Mouse (Mus musculus) embryonic facial prominence, embryonic 15.5 days (tissue): Measurements from ENCODE around the gene Zfp811. TPM values are rescaled to one million over a fixed set of nuclear protein-coding genes. Genes with fewer than 3 reads are reported as not detected.

Source experiments
- ATAC-seq: fragments of 200-750 bp; cut with Nextera tagmentation; 2 replicates; pipeline ENCODE4 v1.8.0; 2017; ENCODE audit warnings: low read depth, moderate TSS enrichment; ENCODE audit not compliant: insufficient number of reproducible peaks, low FRiP score, low TSS enrichment
- H3K27ac ChIP-seq: fragments of 300-500 bp; sonication (generic); replicated peaks from 2 replicates; pipeline ENCODE4 v1.5.1; 2015; ENCODE audit warnings: mild to moderate bottlenecking, inconsistent platforms
- H3K27me3 ChIP-seq: fragments of 300-500 bp; sonication (generic); 2 replicates; pipeline ENCODE4 v1.6.1; 2015; ENCODE audit warnings: inconsistent platforms
- H3K36me3 ChIP-seq: fragments of 300-500 bp; sonication (generic); 2 replicates; pipeline ENCODE4 v1.6.1; 2015; ENCODE audit warnings: mild to moderate bottlenecking, inconsistent platforms
- H3K4me1 ChIP-seq: fragments of 300-500 bp; sonication (generic); 2 replicates; pipeline ENCODE4 v1.6.1; 2015; ENCODE audit warnings: inconsistent platforms
- H3K4me2 ChIP-seq: fragments of 300-500 bp; sonication (generic); replicated peaks from 2 replicates; pipeline ENCODE4 v1.6.1; 2015; ENCODE audit warnings: mild to moderate bottlenecking, inconsistent platforms
- H3K4me3 ChIP-seq: fragments of 300-500 bp; sonication (generic); replicated peaks from 2 replicates; pipeline ENCODE4 v1.5.1; 2015; ENCODE audit warnings: mild to moderate bottlenecking, inconsistent platforms
- H3K9ac ChIP-seq: fragments of 300-500 bp; sonication (generic); 2 replicates; pipeline ENCODE4 v1.6.1; 2015; ENCODE audit warnings: inconsistent platforms
- H3K9me3 ChIP-seq: fragments of 300-500 bp; sonication (generic); replicated peaks from 2 replicates; pipeline ENCODE4 v1.6.1; 2016; ENCODE audit warnings: inconsistent platforms
- WGBS: fragments of 180-500 bp; shearing (Covaris S2); methylation state at CpG from one replicate; pipeline ENCODE4 v1.1.7; 2015; 5-methylcytosine and 5-hydroxymethylcytosine counted together
- polyA plus RNA-seq: library from polyadenylated mRNA; unstranded; fragments of >200 nt; fragmentation: Nextera tagmentation; extraction: Ambion mirVana; gene quantifications from 2 replicates; pipeline ENCODE4 v1.2.1, GENCODE M21; 2015

Zfp811 gene
- polyA plus RNA-seq, 1 experiment from 2014 or later, result 3.8 TPM

DNA sequence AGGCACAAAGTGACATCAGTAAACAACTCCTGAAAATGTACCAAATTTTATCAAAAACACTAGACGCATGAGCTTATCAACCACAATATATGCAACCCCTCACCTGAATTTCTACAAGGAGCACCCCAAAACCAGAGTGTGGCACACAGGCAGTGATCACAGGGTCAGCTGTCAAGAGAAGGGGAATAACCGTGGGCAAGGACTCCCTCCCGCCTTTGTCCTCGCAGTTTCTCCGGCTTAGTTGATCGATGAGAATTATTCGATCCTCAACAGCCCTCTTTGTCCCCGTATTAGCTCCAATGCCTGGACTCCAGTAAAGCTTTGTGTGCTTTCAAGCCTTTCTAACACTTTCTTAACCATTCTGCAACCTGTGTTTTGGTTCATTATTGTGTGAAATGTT, 810 bp downstream of the Zfp811 start:
- WGBS, result 6% methylated on average over 8 of the region's 8 CpGs
- Histone ChIP-seq H3K27me3 (no peaks in the 10 kb centered on the region), H3K4me2 (peak overlapping the region; percentile 69), H3K4me1 (peaks cover 9% of the 10 kb centered on the region; the same call in 1 of the 2 replicates), H3K27ac (no peak overlapping the region), H3K9ac (peak overlapping the region; percentile 33; the same call in 1 of the 2 replicates), H3K9me3 (no peaks in the 10 kb centered on the region), H3K4me3 (peak overlapping the region; percentile 55), H3K36me3 (no peaks in the 10 kb centered on the region)
- no peak for ATAC-seq

DNA sequence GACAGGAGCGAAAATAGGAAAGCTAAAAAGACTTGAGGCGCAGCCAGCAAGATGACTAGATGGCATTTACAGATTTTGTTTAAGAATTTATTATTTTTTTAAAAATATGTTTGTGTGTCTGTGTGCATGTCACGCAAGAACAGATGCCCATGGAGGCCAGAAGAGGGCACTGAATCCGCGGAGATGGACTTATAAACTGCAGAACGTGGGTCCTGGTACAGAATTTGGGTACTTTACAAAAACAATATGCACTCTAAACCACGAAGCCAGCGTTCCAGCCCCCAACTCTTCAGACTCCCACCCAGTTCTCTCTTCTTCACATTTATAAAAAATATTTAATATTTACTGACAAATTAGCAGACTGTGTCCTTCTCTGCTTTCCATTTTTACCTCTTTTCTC, 20.5 kb downstream of the Zfp811 start:
- peaks cover 22% of the 10 kb centered on the region for H3K4me1 ChIP-seq
- 75% methylated on average over 8 of the region's 8 CpGs for WGBS
- no peaks in the 10 kb centered on the region for H3K27me3 ChIP-seq
- peaks cover 6% of the 10 kb centered on the region for H3K36me3 ChIP-seq
- H3K4me3 ChIP-seq, result no peak overlapping the region
- H3K4me2 ChIP-seq, result no peak overlapping the region
- H3K9ac ChIP-seq, result no peak overlapping the region
- ATAC-seq, result no peak
- no peaks in the 10 kb centered on the region for H3K9me3 ChIP-seq
- H3K27ac ChIP-seq, result no peak overlapping the region

DNA sequence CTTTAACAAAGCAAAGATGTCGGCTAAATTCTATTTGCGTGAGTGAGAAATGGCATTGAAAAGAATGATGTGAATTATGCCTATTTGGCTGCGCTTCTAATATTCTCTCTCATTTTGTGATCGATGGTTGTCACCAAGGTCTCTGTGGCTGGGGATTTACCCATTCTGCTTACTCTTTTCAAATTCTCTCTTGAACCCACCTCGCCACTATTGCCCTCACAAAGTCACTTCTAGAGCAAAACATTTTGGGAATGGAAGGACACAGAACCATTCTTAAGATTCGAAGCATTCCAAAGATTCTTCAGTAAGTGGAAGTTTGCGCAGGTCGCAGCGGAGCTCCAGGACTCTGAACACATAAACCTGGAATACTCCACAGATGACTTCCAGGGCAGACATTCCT, 21.2 kb downstream of the Zfp811 start:
- 5% methylated on average over 9 of the region's 9 CpGs for WGBS
- ATAC-seq, result no peak

DNA sequence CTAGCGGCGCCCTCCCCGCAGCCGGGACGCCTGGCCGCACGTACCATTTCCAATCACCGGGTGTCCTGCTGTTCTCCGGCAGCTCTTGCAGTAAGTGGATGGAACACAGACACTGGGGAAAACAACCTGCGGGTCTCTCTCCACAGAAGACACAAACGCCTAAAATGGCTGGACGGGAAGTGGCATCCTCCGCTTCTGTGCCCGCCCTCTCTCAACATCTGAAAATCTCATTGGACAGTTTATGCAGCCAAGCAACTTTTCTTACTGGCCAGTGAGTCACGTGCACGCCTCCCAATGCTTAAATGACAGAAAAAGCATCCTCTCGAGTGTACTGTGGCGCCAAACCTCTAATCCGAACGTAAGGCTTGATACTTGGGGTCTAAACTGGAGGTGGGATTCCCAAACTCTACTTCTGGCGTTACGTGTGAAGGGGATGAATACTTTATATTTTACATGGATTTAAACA, 21.6 kb downstream of the Zfp811 start, which contains the start of gene Zfp871:
TSS of gene Zfp871 (minus strand) at position 194 of the 466 bp plus-strand sequence.
- H3K4me2 ChIP-seq, result peak within 1 kb of the TSS; percentile 59
- no peaks in the 10 kb centered on the region for H3K9me3 ChIP-seq
- peak; percentile 97 for ATAC-seq
- H3K36me3 ChIP-seq, result peaks cover 17% of the 10 kb centered on the region
- H3K9ac ChIP-seq, result peak within 1 kb of the TSS; percentile 95
- WGBS, result under 1% methylated on average over 22 of the region's 22 CpGs
- peaks cover 22% of the 10 kb centered on the region for H3K4me1 ChIP-seq
- H3K4me3 ChIP-seq, result peak within 1 kb of the TSS; percentile 78
- peak within 1 kb of the TSS; percentile 95 for H3K27ac ChIP-seq
- H3K27me3 ChIP-seq, result no peaks in the 10 kb centered on the region

More for the DNA sequence above, 21.2 kb downstream of the Zfp811 start:
- H3K27me3 ChIP-seq, result no peaks in the 10 kb centered on the region
- H3K9me3 ChIP-seq, result no peaks in the 10 kb centered on the region
- peak overlapping the region; percentile 78 for H3K4me3 ChIP-seq
- H3K9ac ChIP-seq, result 0 out of 2 replicates have a peak overlapping the region, but pooled peaks have one; percentile 4
- peaks cover 12% of the 10 kb centered on the region for H3K36me3 ChIP-seq
- peaks cover 22% of the 10 kb centered on the region for H3K4me1 ChIP-seq
- H3K4me2 ChIP-seq, result peak overlapping the region; percentile 59
- peak overlapping the region; percentile 95; the same call in 1 of the 2 replicates for H3K27ac ChIP-seq

DNA sequence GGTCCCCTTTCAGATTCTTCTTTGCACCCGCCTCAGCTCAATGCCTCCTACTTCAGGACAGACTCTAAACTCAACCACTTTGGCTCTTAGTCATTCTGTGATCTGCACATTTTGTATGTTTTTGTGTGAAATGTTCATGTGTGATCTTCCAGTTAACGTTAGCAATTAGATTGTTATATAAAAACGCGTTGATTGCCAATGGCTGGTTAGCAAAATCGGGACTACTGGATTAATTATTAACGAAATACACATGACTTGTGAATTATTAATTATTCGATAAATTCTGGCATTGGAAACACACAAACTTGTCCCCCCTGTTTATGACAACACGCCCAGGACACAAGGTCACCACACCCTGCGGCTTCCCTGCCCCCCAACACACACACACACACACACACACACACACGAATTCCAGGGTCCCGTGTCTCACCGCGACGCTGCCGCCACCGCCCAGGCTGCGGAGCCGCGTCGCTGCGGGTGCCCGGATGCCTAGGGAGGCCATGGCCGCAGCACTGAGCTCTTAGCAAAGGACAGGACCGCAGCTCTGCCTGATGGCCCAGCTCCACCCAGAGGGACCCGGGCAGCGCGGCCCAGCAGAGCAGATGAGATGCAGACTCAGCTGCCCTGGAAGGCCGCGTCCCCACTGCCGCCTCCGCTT, 22.2 kb downstream of the Zfp811 start:
- H3K27me3 ChIP-seq, result no peaks in the 10 kb centered on the region
- H3K4me2 ChIP-seq, result peak overlapping the region; percentile 59
- H3K36me3 ChIP-seq, result peaks cover 21% of the 10 kb centered on the region
- ATAC-seq, result peak; percentile 89
- H3K9me3 ChIP-seq, result no peaks in the 10 kb centered on the region
- under 1% methylated on average over 31 of the region's 31 CpGs for WGBS
- H3K27ac ChIP-seq, result peak overlapping the region; percentile 95
- H3K4me3 ChIP-seq, result peak overlapping the region; percentile 78
- H3K9ac ChIP-seq, result peak overlapping the region; percentile 95
- H3K4me1 ChIP-seq, result peaks cover 22% of the 10 kb centered on the region

DNA sequence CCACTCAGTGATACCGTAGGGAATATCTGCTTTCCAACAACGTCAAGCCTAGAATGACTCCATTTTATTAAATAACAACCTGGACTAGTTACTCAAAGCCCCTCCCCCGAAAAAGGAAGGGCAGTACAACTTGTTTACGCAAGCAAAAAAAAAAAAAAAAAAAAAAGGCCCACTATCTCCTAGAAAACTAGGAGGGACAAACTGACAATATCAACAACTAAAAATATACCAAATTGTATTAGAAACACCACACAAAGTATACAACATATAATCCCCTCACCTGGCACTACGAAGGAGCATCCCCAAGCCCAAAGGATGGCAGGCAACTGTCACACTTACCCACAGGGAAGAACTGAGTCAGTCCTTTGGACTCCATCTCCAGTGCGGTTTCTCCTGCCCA, 22.8 kb downstream of the Zfp811 start:
- no peak for ATAC-seq
- Histone ChIP-seq H3K4me2 (peak overlapping the region; percentile 59), H3K27ac (no peak overlapping the region), H3K36me3 (peaks cover 21% of the 10 kb centered on the region), H3K27me3 (no peaks in the 10 kb centered on the region), H3K4me1 (peaks cover 22% of the 10 kb centered on the region), H3K9ac (peak overlapping the region; percentile 95), H3K9me3 (no peaks in the 10 kb centered on the region), H3K4me3 (peak overlapping the region; percentile 78)
- 57% methylated on average over 6 of the region's 6 CpGs for WGBS

DNA sequence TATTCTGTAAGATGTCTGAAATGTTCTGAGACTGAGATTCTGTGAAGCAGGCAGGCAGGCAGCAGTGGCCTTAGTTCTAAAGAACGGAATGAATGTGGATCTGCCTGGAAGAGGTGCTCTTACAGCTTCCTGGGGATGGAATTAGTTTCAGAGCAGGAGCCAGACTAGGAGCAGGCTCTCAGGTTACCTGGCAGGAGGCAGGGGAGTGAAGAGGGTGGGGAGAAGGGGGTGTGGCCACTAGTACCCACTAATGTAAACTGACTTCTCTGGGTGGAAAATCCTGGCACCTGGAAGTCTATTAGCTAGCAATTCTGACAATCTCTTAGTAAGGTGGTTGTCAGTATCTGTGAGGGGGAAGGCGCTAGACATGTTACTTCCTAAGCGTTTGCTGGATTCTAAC, 24.1 kb downstream of the Zfp811 start:
- H3K4me2 ChIP-seq, result no peak overlapping the region
- no peak for ATAC-seq
- H3K27me3 ChIP-seq, result no peaks in the 10 kb centered on the region
- WGBS, result 69% methylated on average over 3 of the region's 3 CpGs
- H3K4me3 ChIP-seq, result no peak overlapping the region
- no peak overlapping the region for H3K27ac ChIP-seq
- no peak overlapping the region for H3K9ac ChIP-seq
- H3K36me3 ChIP-seq, result peaks cover 23% of the 10 kb centered on the region
- no peaks in the 10 kb centered on the region for H3K9me3 ChIP-seq
- peaks cover 22% of the 10 kb centered on the region for H3K4me1 ChIP-seq

DNA sequence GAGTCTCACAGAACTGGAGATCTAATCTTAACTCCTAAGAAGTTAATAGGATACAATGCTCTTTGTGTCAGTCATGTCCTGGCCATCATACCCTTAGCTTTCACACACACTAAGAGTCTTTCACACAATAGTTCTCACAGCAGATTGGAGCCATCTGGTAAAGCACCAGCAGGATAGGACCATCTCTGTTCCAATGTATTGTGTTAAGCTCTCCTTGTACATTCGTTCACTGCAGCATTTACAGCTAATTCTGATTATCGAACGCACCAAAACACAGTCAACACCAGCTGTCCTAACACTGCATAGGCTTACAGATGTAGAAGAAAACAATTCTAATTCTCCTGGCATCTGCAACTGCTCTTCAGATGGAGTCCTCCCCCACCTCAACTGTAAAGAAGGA, 32.2 kb downstream of the Zfp811 start:
- Histone ChIP-seq H3K4me3 (no peak overlapping the region), H3K27ac (no peak overlapping the region), H3K9ac (no peak overlapping the region), H3K36me3 (peaks cover 57% of the 10 kb centered on the region), H3K9me3 (no peaks in the 10 kb centered on the region), H3K27me3 (no peaks in the 10 kb centered on the region), H3K4me1 (no peaks in the 10 kb centered on the region), H3K4me2 (no peak overlapping the region)
- no peak for ATAC-seq
- WGBS, result 91% methylated on average over 3 of the region's 3 CpGs

DNA sequence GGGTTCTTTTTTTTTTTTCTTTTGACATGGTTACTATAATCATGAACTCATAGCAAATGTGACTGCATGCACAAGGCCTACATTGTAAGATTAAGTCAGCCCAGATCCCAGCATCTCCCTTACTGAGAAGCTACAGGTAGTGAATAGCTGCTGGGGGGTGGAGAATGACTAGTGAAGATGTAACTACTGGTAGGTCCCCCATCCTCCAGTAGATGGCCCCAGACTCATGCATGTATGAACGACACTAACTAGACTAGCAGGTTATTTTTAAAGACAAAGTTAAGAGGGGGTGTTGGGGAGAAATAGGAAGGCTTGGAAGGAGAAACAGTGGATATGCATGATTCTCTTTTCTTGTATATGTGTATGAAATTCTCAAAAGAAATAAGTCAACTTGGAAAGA, 38.5 kb downstream of the Zfp811 start:
- 77% methylated on average over 1 of the region's 1 CpGs for WGBS
- Histone ChIP-seq H3K4me1 (no peaks in the 10 kb centered on the region), H3K4me2 (no peak overlapping the region), H3K36me3 (peaks cover 81% of the 10 kb centered on the region), H3K27me3 (no peaks in the 10 kb centered on the region), H3K9me3 (0 out of 2 replicates have a peak, but pooled peaks cover 9% of the 10 kb centered on the region), H3K4me3 (no peak overlapping the region), H3K27ac (no peak overlapping the region), H3K9ac (no peak overlapping the region)
- ATAC-seq, result no peak

DNA sequence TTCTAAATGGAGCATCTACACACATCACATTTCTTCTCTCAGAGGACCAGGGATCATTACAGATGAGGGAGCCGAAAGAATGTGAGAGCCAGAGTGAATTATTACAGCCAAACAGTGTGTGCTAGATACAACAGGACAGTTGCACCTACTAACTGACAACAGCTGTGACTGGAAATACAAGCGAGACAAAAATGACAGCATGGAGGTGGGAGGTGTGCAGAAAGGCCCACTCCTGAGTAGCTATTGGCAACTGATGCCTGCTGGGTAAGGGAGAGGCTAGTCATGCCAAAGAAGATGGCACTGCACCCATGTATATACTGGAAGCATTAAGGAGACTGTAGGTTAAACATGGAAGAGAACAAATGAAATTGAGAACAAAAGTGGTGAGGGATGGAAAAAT, 43.3 kb downstream of the Zfp811 start:
- Histone ChIP-seq H3K4me1 (no peaks in the 10 kb centered on the region), H3K9ac (no peak overlapping the region), H3K4me3 (no peak overlapping the region), H3K4me2 (no peak overlapping the region), H3K36me3 (peaks cover 68% of the 10 kb centered on the region), H3K9me3 (peaks cover 9% of the 10 kb centered on the region), H3K27me3 (no peaks in the 10 kb centered on the region), H3K27ac (no peak overlapping the region)
- ATAC-seq, result no peak
- 97% methylated on average over 2 of the region's 2 CpGs for WGBS

DNA sequence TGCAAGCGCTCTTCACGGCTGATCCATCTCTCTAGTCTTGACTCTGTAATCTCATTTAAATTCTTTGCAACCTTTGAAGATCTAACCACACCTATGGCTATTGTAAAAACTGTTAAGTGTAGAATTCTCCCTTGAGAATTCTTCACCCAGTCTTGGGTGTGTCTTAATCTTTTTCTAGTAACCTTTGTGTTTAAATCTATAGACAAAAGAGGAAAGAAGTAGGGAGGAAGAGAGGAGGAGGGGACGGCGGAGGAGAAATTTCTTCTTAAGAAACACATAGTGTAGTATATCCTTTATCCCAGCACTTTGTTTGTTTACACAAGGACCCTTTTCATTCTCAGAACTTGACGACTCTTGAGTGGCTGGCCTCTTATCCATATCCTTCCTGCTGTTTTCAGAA, 52.4 kb downstream of the Zfp811 start:
- ATAC-seq, result no peak
- no peaks in the 10 kb centered on the region for H3K27me3 ChIP-seq
- H3K4me1 ChIP-seq, result no peaks in the 10 kb centered on the region
- no peaks in the 10 kb centered on the region for H3K36me3 ChIP-seq
- WGBS, result 71% methylated on average over 5 of the region's 5 CpGs
- no peak overlapping the region for H3K9ac ChIP-seq
- no peaks in the 10 kb centered on the region for H3K9me3 ChIP-seq
- H3K4me2 ChIP-seq, result no peak overlapping the region
- no peak overlapping the region for H3K27ac ChIP-seq
- H3K4me3 ChIP-seq, result no peak overlapping the region

DNA sequence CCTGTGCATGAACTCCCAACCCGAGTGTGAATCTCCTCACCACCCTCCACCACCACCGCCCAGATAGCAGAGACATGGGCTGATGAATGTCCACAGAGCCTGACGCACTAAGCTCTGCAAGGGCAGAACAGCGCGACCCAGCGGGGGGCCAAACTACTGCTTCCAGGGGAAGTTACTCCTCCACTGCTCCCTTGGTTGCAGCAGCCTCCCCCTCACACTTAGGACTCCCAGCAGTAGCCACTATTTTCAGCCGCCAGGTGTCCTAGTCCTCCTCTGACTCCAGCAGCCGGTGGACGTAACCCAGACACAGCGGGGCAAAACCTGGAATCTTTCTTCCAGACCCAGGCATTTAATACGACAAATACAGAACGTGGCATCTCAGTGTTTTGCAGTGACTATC, 56.1 kb downstream of the Zfp811 start:
- H3K9me3 ChIP-seq, result no peaks in the 10 kb centered on the region
- WGBS, result 8% methylated on average over 12 of the region's 12 CpGs
- H3K4me1 ChIP-seq, result no peaks in the 10 kb centered on the region
- peak; percentile 43; the same call in 1 of the 2 replicates for ATAC-seq
- no peak overlapping the region for H3K9ac ChIP-seq
- H3K4me3 ChIP-seq, result no peak overlapping the region
- no peaks in the 10 kb centered on the region for H3K36me3 ChIP-seq
- H3K27ac ChIP-seq, result no peak overlapping the region
- H3K27me3 ChIP-seq, result no peaks in the 10 kb centered on the region
- H3K4me2 ChIP-seq, result no peak overlapping the region
